32 mouse cellular contexts compared by ENCODE assay signal in the genomic region with DNA sequence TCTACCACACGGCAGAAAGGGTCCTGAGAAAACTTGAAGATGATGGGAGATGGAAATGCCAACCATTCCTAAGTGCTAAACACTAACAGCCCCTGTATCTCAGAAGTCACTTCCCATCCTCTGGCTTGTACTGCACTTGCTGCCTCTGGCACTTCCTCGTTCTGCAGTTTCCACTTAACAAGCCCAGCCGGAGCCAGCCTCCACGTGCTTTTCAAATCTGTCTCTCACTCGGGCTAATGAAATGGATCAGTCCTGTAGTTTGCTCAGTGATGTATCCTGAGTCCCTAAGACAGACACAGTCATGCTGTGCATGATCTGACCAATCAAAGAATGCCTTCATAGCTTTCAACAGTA. TPM values are rescaled to one million over a fixed set of nuclear protein-coding genes. Genes with fewer than 3 reads are reported as not detected.
DNase-seq lines count a peak whose midpoint lies in the region; ATAC-seq and TF ChIP-seq lines count a peak whose summit lies in the region.
"Had no signal": no experiment of that assay in that cellular context is flagged by ENCODE, and none has a peak within 500 bp of the region (broad histone marks: within the 10 kb centered on the region; RNA-seq: fewer than 3 reads in every experiment).

No protein-coding gene starts in this region.

- H3K27ac ChIP-seq in limb, embryonic 14.5 days (replicated peaks; ENCODE audit: low read depth, low read length): no peak overlapping the region
- no peak overlapping the region for H3K27ac ChIP-seq in midbrain, embryonic 14.5 days (replicated peaks; ENCODE audit: low read depth, low read length)
- H3K27ac ChIP-seq: embryonic facial prominence, embryonic 13.5 days; forebrain, embryonic 10.5 days; lung, embryonic 15.5 days; midbrain, embryonic 13.5 days; neural tube, embryonic 15.5 days; stomach, postnatal 0 days had no signal

- no peak for TF ChIP-seq POLR2A in limb, embryonic 14.5 days (IDR thresholded peaks at IDR 0.05; ENCODE audit: borderline replicate concordance, extremely low read depth, insufficient read depth, insufficient read length)

- peak; percentile 82 for ATAC-seq in common myeloid progenitor, adult 5-6 weeks (replicated peaks; ENCODE audit: low read depth, poor library complexity, severe bottlenecking)
- ATAC-seq in limb, embryonic 14.5 days (ENCODE audit: low FRiP score, low read depth): no peak
- ATAC-seq in midbrain, embryonic 14.5 days (ENCODE audit: low FRiP score, low TSS enrichment): no peak
- ATAC-seq: forebrain, embryonic 16.5 days; hindbrain, embryonic 16.5 days; midbrain, embryonic 13.5 days had no signal

- WGBS in limb, embryonic 14.5 days: 6% methylated on average over 5 of the region's 5 CpGs
- WGBS in midbrain, embryonic 14.5 days: 78% methylated on average over 5 of the region's 5 CpGs

- DNase-seq in limb, embryonic 14.5 days (ENCODE audit: low spot score): peak; percentile 9
- DNase-seq in thymus, postnatal 0 days (ENCODE audit: low spot score): peak; percentile 36
- DNase-seq in midbrain, embryonic 14.5 days: no peak
- no peak for DNase-seq in layer of hippocampus, postnatal 25 days (ENCODE audit: extremely low spot score in 1 of 2, low spot score in 1 of 2)
- no peak for DNase-seq in right cerebral cortex, postnatal 14 days
- DNase-seq: adrenal gland, postnatal 25 days; B cell, adult 2 months; cerebellum, adult 11-12 months; cerebellum, adult 9-11 months; gastrocnemius, postnatal 10 days; heart, postnatal 14 days; kidney, adult 18-20 months; kidney, postnatal 4 days; layer of hippocampus, postnatal 36 days had no signal

- no peaks in the 10 kb centered on the region for H3K36me3 ChIP-seq in limb, embryonic 14.5 days (ENCODE audit: control insufficient read depth, insufficient read depth, low read length)
- no peaks in the 10 kb centered on the region for H3K36me3 ChIP-seq in midbrain, embryonic 14.5 days (ENCODE audit: control insufficient read depth, insufficient read depth, low read length)
- H3K36me3 ChIP-seq: lung, embryonic 15.5 days; neural tube, embryonic 15.5 days had no signal

- no peaks in the 10 kb centered on the region for H3K9me3 ChIP-seq in limb, embryonic 14.5 days (ENCODE audit: control insufficient read depth, low read length)
- no peaks in the 10 kb centered on the region for H3K9me3 ChIP-seq in midbrain, embryonic 14.5 days (ENCODE audit: control insufficient read depth, low read length)
- H3K9me3 ChIP-seq: embryonic facial prominence, embryonic 13.5 days; forebrain, embryonic 10.5 days; lung, embryonic 15.5 days; midbrain, embryonic 13.5 days; neural tube, embryonic 15.5 days had no signal

- no peak overlapping the region for H3K4me3 ChIP-seq in limb, embryonic 14.5 days (replicated peaks; ENCODE audit: low read length)
- no peak overlapping the region for H3K4me3 ChIP-seq in midbrain, embryonic 14.5 days (replicated peaks; ENCODE audit: low read depth, low read length)
- H3K4me3 ChIP-seq: embryonic facial prominence, embryonic 13.5 days; forebrain, embryonic 10.5 days; lung, embryonic 15.5 days; midbrain, embryonic 13.5 days; neural tube, embryonic 15.5 days had no signal

- no peak overlapping the region for H3K9ac ChIP-seq in limb, embryonic 14.5 days (ENCODE audit: low read depth, low read length, severe bottlenecking)
- H3K9ac ChIP-seq in midbrain, embryonic 14.5 days (replicated peaks; ENCODE audit: low read length): no peak overlapping the region
- H3K9ac ChIP-seq: embryonic facial prominence, embryonic 13.5 days; lung, embryonic 15.5 days; midbrain, embryonic 13.5 days; neural tube, embryonic 15.5 days had no signal

- H3K4me2 ChIP-seq in limb, embryonic 14.5 days (replicated peaks; ENCODE audit: low read depth, low read length, severe bottlenecking): no peak overlapping the region
- no peak overlapping the region for H3K4me2 ChIP-seq in midbrain, embryonic 14.5 days (ENCODE audit: low read length)
- H3K4me2 ChIP-seq: embryonic facial prominence, embryonic 13.5 days; lung, embryonic 15.5 days; midbrain, embryonic 13.5 days; neural tube, embryonic 15.5 days had no signal

- H3K4me1 ChIP-seq in limb, embryonic 14.5 days (ENCODE audit: control insufficient read depth, insufficient read depth, low read length): peaks cover 11% of the 10 kb centered on the region
- no peaks in the 10 kb centered on the region for H3K4me1 ChIP-seq in midbrain, embryonic 14.5 days (ENCODE audit: control insufficient read depth, insufficient read depth, low read length)
- H3K4me1 ChIP-seq: embryonic facial prominence, embryonic 13.5 days; forebrain, embryonic 10.5 days; lung, embryonic 15.5 days; midbrain, embryonic 13.5 days; neural tube, embryonic 15.5 days had no signal

- H3K27me3 ChIP-seq in limb, embryonic 14.5 days (ENCODE audit: control insufficient read depth, insufficient read depth, low read length): no peaks in the 10 kb centered on the region
- H3K27me3 ChIP-seq in midbrain, embryonic 14.5 days (ENCODE audit: control insufficient read depth, insufficient read depth, low read length): no peaks in the 10 kb centered on the region
- H3K27me3 ChIP-seq: embryonic facial prominence, embryonic 13.5 days; lung, embryonic 15.5 days; midbrain, embryonic 13.5 days; neural tube, embryonic 15.5 days had no signal

RNA-seq across cellular contexts. Expression of a gene that starts 13.2 kb away (rescaled TPM):
- not detected in 2 replicates for total RNA-seq in common myeloid progenitor, adult 5-6 weeks (2017)
- polyA plus RNA-seq in limb, embryonic 14.5 days (2012; rRNA removed): 0.52 and 1.0 TPM in 2 replicates
- not detected in 2 replicates for polyA plus RNA-seq in limb, embryonic 14.5 days (2014; fragmentation: Nextera tagmentation; extraction: Ambion mirVana)
- 13.6 and 17.9 TPM in 2 replicates for polyA plus RNA-seq in thymus, postnatal 0 days (2015; fragmentation: Nextera tagmentation; extraction: Ambion mirVana)
- polyA plus RNA-seq in midbrain, embryonic 14.5 days (2014; fragmentation: Nextera tagmentation; extraction: Ambion mirVana): not detected in 2 replicates
- total RNA-seq in layer of hippocampus, postnatal 25 days (2021): under 1 TPM in 1 of 2 experiments, not detected in 1; 0.99 TPM
- total RNA-seq: adrenal gland, postnatal 25 days; gastrocnemius, postnatal 10 days; heart, postnatal 14 days; megakaryocyte-erythroid progenitor cell, adult 5-6 weeks; monocyte, adult 5-6 weeks had no signal
- polyA plus RNA-seq: embryonic facial prominence, embryonic 13.5 days; forebrain, embryonic 10.5 days; gonadal fat pad, adult 2 months; heart, embryonic 14.5 days; intestine, embryonic 14.5 days; kidney, embryonic 16.5 days; liver, embryonic 11.5 days; liver, embryonic 16.5 days; spleen, adult 2 months; stomach, postnatal 0 days had no signal

Comparison
In these comparisons a context has a peak if more than half of its experiments do, and no peak if none do; other contexts are left out.
1. DNase-seq: peak in limb, embryonic 14.5 days (single experiment) and thymus, postnatal 0 days (single experiment); none in midbrain, embryonic 14.5 days (single experiment), layer of hippocampus, postnatal 25 days (0 of 2) and right cerebral cortex, postnatal 14 days (single experiment).